In genomic region chr10:40330262-40330661, GRCm38 (mm10) we compare ENCODE assay signal across 24 mouse cellular contexts. TPM values are rescaled to one million over a fixed set of nuclear protein-coding genes. Genes with fewer than 3 reads are reported as not detected.
A peak's percentile ranks its signal among the peaks of the same experiment; 100 is the strongest.
DNase-seq lines count a peak whose midpoint lies in the region; ATAC-seq and TF ChIP-seq lines count a peak whose summit lies in the region.
"Had no signal": no experiment of that assay in that cellular context is flagged by ENCODE, and none has a peak within 500 bp of the region (broad histone marks: within the 10 kb centered on the region; RNA-seq: fewer than 3 reads in every experiment).

No protein-coding gene starts in this region.

- 0 out of 2 replicates have a peak, but pooled peaks cover 2% of the 10 kb centered on the region for H3K9me3 ChIP-seq in heart, embryonic 11.5 days (replicated peaks; ENCODE audit: control insufficient read depth, low read length)
- H3K9me3 ChIP-seq in liver, embryonic 14.5 days (ENCODE audit: control insufficient read depth, low read length) = no peaks in the 10 kb centered on the region; the same call in 1 of the 2 replicates
- no peaks in the 10 kb centered on the region for H3K9me3 ChIP-seq in ES-E14 (ENCODE audit: control insufficient read depth, insufficient read depth, low read depth, low read length)
- H3K9me3 ChIP-seq in liver, postnatal 0 days (ENCODE audit: low read length) = no peaks in the 10 kb centered on the region
- H3K9me3 ChIP-seq: heart, embryonic 12.5 days; limb, embryonic 15.5 days; neural tube, embryonic 15.5 days had no signal

- H3K4me2 ChIP-seq in heart, embryonic 11.5 days = no peak overlapping the region
- H3K4me2 ChIP-seq in liver, embryonic 14.5 days (ENCODE audit: low read depth) = no peak overlapping the region
- no peak overlapping the region for H3K4me2 ChIP-seq in liver, postnatal 0 days (ENCODE audit: low read depth, low read length)
- H3K4me2 ChIP-seq: heart, embryonic 12.5 days; limb, embryonic 15.5 days; neural tube, embryonic 15.5 days had no signal

- TF ChIP-seq CTCF in liver, embryonic 14.5 days (IDR thresholded peaks at IDR 0.05; ENCODE audit: low read depth) = peak; percentile 53
- TF ChIP-seq CTCF in liver, postnatal 0 days (IDR thresholded peaks at IDR 0.05; ENCODE audit: low read depth) = peak; percentile 43

- no peak for TF ChIP-seq EP300 in liver, embryonic 14.5 days (IDR thresholded peaks at IDR 0.05; ENCODE audit: low read depth)
- TF ChIP-seq EP300 in liver, postnatal 0 days (IDR thresholded peaks at IDR 0.05; ENCODE audit: low read depth) = no peak

- no peak overlapping the region for H3K27ac ChIP-seq in heart, embryonic 11.5 days (ENCODE audit: low read depth, low read length)
- no peak overlapping the region for H3K27ac ChIP-seq in liver, embryonic 14.5 days
- no peak overlapping the region for H3K27ac ChIP-seq in ES-E14 (ENCODE audit: insufficient read depth, low read depth, low read length, poor library complexity, severe bottlenecking)
- no peak overlapping the region for H3K27ac ChIP-seq in liver, postnatal 0 days (ENCODE audit: low read depth)
- H3K27ac ChIP-seq: embryonic facial prominence, embryonic 10.5 days; hindbrain, embryonic 10.5 days; kidney, postnatal 0 days; limb, embryonic 15.5 days; macrophage; neural tube, embryonic 15.5 days had no signal

- no peak for ATAC-seq in heart, embryonic 11.5 days (replicated peaks; ENCODE audit: insufficient number of reproducible peaks, low FRiP score, low TSS enrichment)
- ATAC-seq in liver, embryonic 14.5 days (ENCODE audit: insufficient read depth) = no peak
- no peak for ATAC-seq in liver, postnatal 0 days
- ATAC-seq: CD4-positive, CD25-positive, alpha-beta regulatory T cell, adult 4 months; forebrain, embryonic 16.5 days; midbrain, embryonic 16.5 days had no signal

- no peaks in the 10 kb centered on the region for H3K36me3 ChIP-seq in heart, embryonic 11.5 days (ENCODE audit: control insufficient read depth, insufficient read depth, low read length)
- H3K36me3 ChIP-seq in liver, embryonic 14.5 days (replicated peaks; ENCODE audit: control insufficient read depth, insufficient read depth, low read depth) = no peaks in the 10 kb centered on the region
- H3K36me3 ChIP-seq in ES-E14 (ENCODE audit: control insufficient read depth, insufficient read depth, low read length, poor library complexity, severe bottlenecking) = no peaks in the 10 kb centered on the region
- H3K36me3 ChIP-seq in liver, postnatal 0 days (replicated peaks; ENCODE audit: insufficient read depth, low read length) = no peaks in the 10 kb centered on the region
- H3K36me3 ChIP-seq: embryonic facial prominence, embryonic 10.5 days; heart, embryonic 12.5 days; hindbrain, embryonic 10.5 days; limb, embryonic 15.5 days; neural tube, embryonic 15.5 days had no signal

- 77% methylated on average over 1 of the region's 1 CpGs for WGBS in heart, embryonic 11.5 days (ENCODE audit: insufficient replicate concordance)
- 67% methylated on average over 1 of the region's 1 CpGs for WGBS in liver, embryonic 14.5 days (ENCODE audit: insufficient replicate concordance)
- 77% methylated on average over 1 of the region's 1 CpGs for WGBS in liver, postnatal 0 days (ENCODE audit: insufficient replicate concordance)

- no peak overlapping the region for H3K9ac ChIP-seq in heart, embryonic 11.5 days (ENCODE audit: low read depth, low read length)
- H3K9ac ChIP-seq in liver, embryonic 14.5 days (replicated peaks) = no peak overlapping the region
- no peak overlapping the region for H3K9ac ChIP-seq in ES-E14 (ENCODE audit: insufficient read depth, low read depth, low read length, poor library complexity, severe bottlenecking)
- no peak overlapping the region for H3K9ac ChIP-seq in liver, postnatal 0 days (replicated peaks)
- H3K9ac ChIP-seq: heart, embryonic 12.5 days; limb, embryonic 15.5 days; neural tube, embryonic 15.5 days had no signal

- in situ Hi-C loops in ES-E14 (cut with MboI; ENCODE audit: low sequenced_read_pairs in 2 of 2, unreplicated experiment in 2 of 2) = no loop called here

- no peaks in the 10 kb centered on the region for H3K4me1 ChIP-seq in heart, embryonic 11.5 days (ENCODE audit: control insufficient read depth, insufficient read depth, low read length)
- H3K4me1 ChIP-seq in liver, embryonic 14.5 days (replicated peaks; ENCODE audit: control insufficient read depth in 2 of 2, insufficient read depth in 2 of 2, low read length in 1 of 2) = peaks cover 21 to 26% of the 10 kb centered on the region in 2 experiments
- peaks cover 2 to 4% of the 10 kb centered on the region in 2 experiments; a peak in 1 of 4 replicates for H3K4me1 ChIP-seq in ES-E14 (ENCODE audit: control insufficient read depth in 2 of 2, insufficient read depth in 2 of 2, low read length in 2 of 2, poor library complexity in 1 of 2)
- H3K4me1 ChIP-seq in liver, postnatal 0 days (ENCODE audit: insufficient read depth) = peaks cover 18% of the 10 kb centered on the region
- H3K4me1 ChIP-seq: embryonic facial prominence, embryonic 10.5 days; hindbrain, embryonic 10.5 days; limb, embryonic 15.5 days; neural tube, embryonic 15.5 days had no signal

- H3K27me3 ChIP-seq in heart, embryonic 11.5 days (ENCODE audit: control insufficient read depth, insufficient read depth, low read length) = no peaks in the 10 kb centered on the region
- H3K27me3 ChIP-seq in liver, embryonic 14.5 days (ENCODE audit: control insufficient read depth, insufficient read depth, low read length) = no peaks in the 10 kb centered on the region
- H3K27me3 ChIP-seq in liver, postnatal 0 days (ENCODE audit: insufficient read depth, low read length) = no peaks in the 10 kb centered on the region
- H3K27me3 ChIP-seq: heart, embryonic 12.5 days; limb, embryonic 15.5 days; neural tube, embryonic 15.5 days had no signal

- H3K4me3 ChIP-seq in heart, embryonic 11.5 days (ENCODE audit: low read depth, low read length) = no peak overlapping the region
- no peak overlapping the region for H3K4me3 ChIP-seq in liver, embryonic 14.5 days (ENCODE audit: insufficient read depth in 1 of 2, low read depth in 2 of 2, low read length in 2 of 2)
- H3K4me3 ChIP-seq in ES-E14 (ENCODE audit: insufficient read depth in 1 of 2, low read depth in 1 of 2, low read length in 2 of 2, poor library complexity in 1 of 2, severe bottlenecking in 1 of 2) = no peak overlapping the region
- H3K4me3 ChIP-seq in liver, postnatal 0 days (ENCODE audit: low read depth, low read length) = no peak overlapping the region
- H3K4me3 ChIP-seq: embryonic facial prominence, embryonic 10.5 days; heart, embryonic 12.5 days; hindbrain, embryonic 10.5 days; limb, embryonic 15.5 days; neural tube, embryonic 15.5 days had no signal

- DNase-seq in heart, adult 11 months = peak; percentile 44
- no peak for DNase-seq in liver, embryonic 14.5 days (ENCODE audit: low read depth in 3 of 3, low spot score in 3 of 3)
- no peak for DNase-seq in liver
- DNase-seq in ES-E14 (ENCODE audit: low read depth, low spot score) = no peak
- DNase-seq in liver, postnatal 0 days = no peak
- DNase-seq in T-cell, adult 2 months (ENCODE audit: low spot score) = no peak
- DNase-seq in thymus, postnatal 10 days (ENCODE audit: low spot score in 2 of 2) = no peak
- DNase-seq: cerebellum, adult 11-12 months; cerebellum, postnatal 10 days; heart, postnatal 10 days; kidney, adult 18-20 months; left cerebral cortex, postnatal 4 days; lung, adult 2 months had no signal

TF ChIP-seq in ES-E14, 5 proteins besides CTCF, POLR2A, EP300 and RAD21:
- TF ChIP-seq MAFK (IDR thresholded peaks at IDR 0.05; ENCODE audit: insufficient read depth, low read depth, low read length) = no peak
- peak; percentile 54; the same call in 1 of the 2 replicates for TF ChIP-seq CHD2 (IDR thresholded peaks at IDR 0.05; ENCODE audit: low read depth, low read length)
- TF ChIP-seq HCFC1 (IDR thresholded peaks at IDR 0.05; ENCODE audit: borderline replicate concordance, insufficient read depth, low read length) = no peak
- peak; percentile 29; the same call in 1 of the 2 replicates for TF ChIP-seq ZC3H11A (IDR thresholded peaks at IDR 0.05; ENCODE audit: borderline replicate concordance, low read depth, low read length)
- no peak for TF ChIP-seq ZNF384 (IDR thresholded peaks at IDR 0.05; ENCODE audit: low read depth, low read length)

RNA-seq across cellular contexts. Expression of gene Cdk19, which starts 9.1 kb away (rescaled TPM):
- polyA plus RNA-seq in heart, embryonic 11.5 days (2014; fragmentation: Nextera tagmentation; extraction: Ambion mirVana) = 6.4 and 8.1 TPM in 2 replicates
- polyA plus RNA-seq in liver, embryonic 14.5 days (2012; rRNA removed) = 2.2 and 3.1 TPM in 2 replicates
- 3.0 and 3.1 TPM in 2 replicates for polyA plus RNA-seq in liver, embryonic 14.5 days (2014; fragmentation: Nextera tagmentation; extraction: Ambion mirVana)
- 6.4 and 6.5 TPM in 2 replicates for total RNA-seq in ES-E14 (2012; rRNA removed)
- polyA plus RNA-seq in liver, postnatal 0 days (2015; fragmentation: Nextera tagmentation; extraction: Ambion mirVana) = 2.5 and 2.8 TPM in 2 replicates

RNA-seq across cellular contexts. Expression of gene Amd1, which starts 28.3 kb away (rescaled TPM):
- 64.6 and 68.3 TPM in 2 replicates for polyA plus RNA-seq in heart, embryonic 11.5 days (2014; fragmentation: Nextera tagmentation; extraction: Ambion mirVana)
- polyA plus RNA-seq in liver, embryonic 14.5 days (2012; rRNA removed) = 33.5 and 48.1 TPM in 2 replicates
- polyA plus RNA-seq in liver, embryonic 14.5 days (2014; fragmentation: Nextera tagmentation; extraction: Ambion mirVana) = 56.4 and 64.2 TPM in 2 replicates
- 108 and 126 TPM in 2 replicates for total RNA-seq in ES-E14 (2012; rRNA removed)
- polyA plus RNA-seq in liver, postnatal 0 days (2015; fragmentation: Nextera tagmentation; extraction: Ambion mirVana) = 25.5 and 29.1 TPM in 2 replicates
